Comparison of ENCODE assay signal across 7 mouse cellular contexts in genomic region chr17:83983070-83983836, GRCm38 (mm10).
DNase-seq lines count a peak whose midpoint lies in the region; ATAC-seq and TF ChIP-seq lines count a peak whose summit lies in the region.

No protein-coding gene starts in this region.

- ATAC-seq in lung, embryonic 15.5 days (ENCODE audit: borderline replicate concordance, extremely low read depth, low FRiP score, low TSS enrichment), result peak; percentile 85

- TF ChIP-seq CTCF in heart, adult 2 months (IDR thresholded peaks at IDR 0.05), result no peak

- peak overlapping the region; percentile 2; the same call in 1 of the 2 replicates for H3K4me3 ChIP-seq in brown adipose tissue, adult 24 weeks (ENCODE audit: insufficient read depth, low read depth, low read length)
- H3K4me3 ChIP-seq in heart, adult 2 months, result no peak overlapping the region
- no peak overlapping the region for H3K4me3 ChIP-seq in lung, embryonic 15.5 days

- DNase-seq in adrenal gland, adult 18-20 months (ENCODE audit: low spot score in 2 of 2), result peak; percentile 32 to 60
- DNase-seq in heart, adult 2 months, result peak; percentile 86 to 92
- peak; percentile 68 for DNase-seq in kidney, adult 11 months
- DNase-seq in testis, postnatal 14 days (ENCODE audit: low spot score), result peak; percentile 74
- DNase-seq in layer of hippocampus, adult 18-20 months (ENCODE audit: low spot score in 2 of 2), result no peak

- TF ChIP-seq EP300 in heart, adult 2 months (IDR thresholded peaks at IDR 0.05; ENCODE audit: insufficient read depth, low read depth, low read length), result peak; percentile 82; the same call in 1 of the 2 replicates

- no peak overlapping the region; the same call in 1 of the 2 replicates for H3K4me2 ChIP-seq in lung, embryonic 15.5 days

- H3K4me1 ChIP-seq in brown adipose tissue, adult 24 weeks (ENCODE audit: control insufficient read depth, insufficient read depth, insufficient read length, low read length), result peaks cover 66% of the 10 kb centered on the region
- peaks cover 48% of the 10 kb centered on the region for H3K4me1 ChIP-seq in heart, adult 2 months (ENCODE audit: control insufficient read depth, insufficient read depth, low read length)
- H3K4me1 ChIP-seq in lung, embryonic 15.5 days, result peaks cover 92% of the 10 kb centered on the region

- 25% methylated on average over 18 of the region's 18 CpGs for WGBS in heart, adult 2 months
- 9% methylated on average over 18 of the region's 18 CpGs for WGBS in lung, embryonic 15.5 days

- TF ChIP-seq POLR2A in heart, adult 2 months (IDR thresholded peaks at IDR 0.05; ENCODE audit: insufficient read depth, low read depth, low read length), result 0 out of 2 replicates have a peak, but pooled peaks have one; percentile 19

- H3K27me3 ChIP-seq in heart, adult 2 months (ENCODE audit: control insufficient read depth, insufficient read depth, low read length), result no peaks in the 10 kb centered on the region
- H3K27me3 ChIP-seq in lung, embryonic 15.5 days, result no peaks in the 10 kb centered on the region

- intact Hi-C loops in heart, adult 2 months (cut with DNase I), result loop anchor here (1.0 kb wide), 1 partner anchor 26 kb away; no protein-coding TSS in a partner anchor

- H3K79me2 ChIP-seq in heart, adult 2 months (replicated peaks; ENCODE audit: control insufficient read depth, insufficient read depth, low read length), result no peaks in the 10 kb centered on the region

- H3K9ac ChIP-seq in heart, adult 2 months (ENCODE audit: low read depth, low read length), result no peak overlapping the region
- H3K9ac ChIP-seq in lung, embryonic 15.5 days, result peak overlapping the region; percentile 24; the same call in 1 of the 2 replicates

- H3K27ac ChIP-seq in brown adipose tissue, adult 24 weeks (replicated peaks; ENCODE audit: low read depth, low read length), result peak overlapping the region; percentile 97
- peak overlapping the region; percentile 95 for H3K27ac ChIP-seq in heart, adult 2 months
- H3K27ac ChIP-seq in lung, embryonic 15.5 days, result peak overlapping the region; percentile 98

- H3K9me3 ChIP-seq in lung, embryonic 15.5 days, result no peaks in the 10 kb centered on the region

- H3K36me3 ChIP-seq in heart, adult 2 months (ENCODE audit: control insufficient read depth, insufficient read depth, low read length), result peaks cover 4% of the 10 kb centered on the region
- H3K36me3 ChIP-seq in lung, embryonic 15.5 days, result no peaks in the 10 kb centered on the region

Comparison
In these comparisons a context has a peak if more than half of its experiments do, and no peak if none do; other contexts are left out.
1. DNase-seq: peak in adrenal gland, adult 18-20 months (2 of 2), heart, adult 2 months (2 of 2), kidney, adult 11 months (single experiment) and testis, postnatal 14 days (single experiment); none in layer of hippocampus, adult 18-20 months (0 of 2).
2. Peak in every context shown above with its lines, with median percentiles within 50 percentile points of each other: H3K27ac ChIP-seq.